Mouse (Mus musculus): Measurements from ENCODE around the gene Grk1. TPM values are rescaled to one million over a fixed set of nuclear protein-coding genes. Genes with fewer than 3 reads are reported as not detected.

The Grk1 gene
- polyA plus RNA-seq, 1 experiment, result not detected

GRCm38 (mm10) chr8:13382536-13382935 lies 22.3 kb upstream of the Grk1 start:
- Histone ChIP-seq H3K4me1 (ENCODE audit: control insufficient read depth, insufficient read depth, insufficient read length) (no peaks in the 10 kb centered on the region), H3K27me3 (ENCODE audit: control insufficient read depth, insufficient read depth, low read length) (no peaks in the 10 kb centered on the region), H3K36me3 (ENCODE audit: control insufficient read depth, insufficient read depth, low read length) (peaks cover 6% of the 10 kb centered on the region), H3K27ac (ENCODE audit: insufficient read depth, low read length) (no peak overlapping the region), H3K4me3 (ENCODE audit: extremely low read depth, insufficient read depth, insufficient read length) (no peak overlapping the region)
- no peak for DNase-seq (ENCODE audit: low read depth in 1 of 2, low spot score in 2 of 2)
- WGBS, result 88% methylated on average over 3 of the region's 3 CpGs
- TF ChIP-seq CTCF (IDR thresholded peaks at IDR 0.05; ENCODE audit: extremely low read depth, insufficient read depth, insufficient read length, insufficient replicate concordance) (no peak), POLR2A (IDR thresholded peaks at IDR 0.05; ENCODE audit: low read depth, low read length) (no peak)

- Histone ChIP-seq H3K4me3 (ENCODE audit: extremely low read depth, insufficient read depth, insufficient read length) (no peak overlapping the region), H3K27ac (ENCODE audit: insufficient read depth, low read length) (no peak overlapping the region), H3K4me1 (ENCODE audit: control insufficient read depth, insufficient read depth, insufficient read length) (no peaks in the 10 kb centered on the region), H3K36me3 (ENCODE audit: control insufficient read depth, insufficient read depth, low read length) (peaks cover 6% of the 10 kb centered on the region), H3K27me3 (ENCODE audit: control insufficient read depth, insufficient read depth, low read length) (no peaks in the 10 kb centered on the region)
- DNase-seq (ENCODE audit: low read depth in 1 of 2, low spot score in 2 of 2), result no peak
- TF ChIP-seq POLR2A (IDR thresholded peaks at IDR 0.05; ENCODE audit: low read depth, low read length) (no peak), CTCF (IDR thresholded peaks at IDR 0.05; ENCODE audit: extremely low read depth, insufficient read depth, insufficient read length, insufficient replicate concordance) (no peak)
- WGBS, result 86% methylated on average over 4 of the region's 4 CpGs
Measured at GRCm38 (mm10) chr8:13382999-13383398, 21.9 kb upstream of the Grk1 start.

GRCm38 (mm10) chr8:13386366-13386765 lies 18.5 kb upstream of the Grk1 start:
- TF ChIP-seq POLR2A (IDR thresholded peaks at IDR 0.05; ENCODE audit: low read depth, low read length), result no peak
- TF ChIP-seq CTCF (IDR thresholded peaks at IDR 0.05; ENCODE audit: extremely low read depth, insufficient read depth, insufficient read length, insufficient replicate concordance), result no peak
- H3K4me3 ChIP-seq (ENCODE audit: extremely low read depth, insufficient read depth, insufficient read length), result no peak overlapping the region
- no peaks in the 10 kb centered on the region for H3K4me1 ChIP-seq (ENCODE audit: control insufficient read depth, insufficient read depth, insufficient read length)
- DNase-seq (ENCODE audit: low read depth in 1 of 2, low spot score in 2 of 2), result no peak
- no peaks in the 10 kb centered on the region for H3K27me3 ChIP-seq (ENCODE audit: control insufficient read depth, insufficient read depth, low read length)
- no peaks in the 10 kb centered on the region for H3K36me3 ChIP-seq (ENCODE audit: control insufficient read depth, insufficient read depth, low read length)
- 78% methylated on average over 13 of the region's 13 CpGs for WGBS
- no peak overlapping the region for H3K27ac ChIP-seq (ENCODE audit: insufficient read depth, low read length)

- 34% methylated on average over 8 of the region's 8 CpGs for WGBS
- H3K4me1 ChIP-seq (ENCODE audit: control insufficient read depth, insufficient read depth, insufficient read length), result no peaks in the 10 kb centered on the region
- no peak overlapping the region for H3K27ac ChIP-seq (ENCODE audit: insufficient read depth, low read length)
- DNase-seq (ENCODE audit: low read depth in 1 of 2, low spot score in 2 of 2), result no peak
- no peaks in the 10 kb centered on the region for H3K27me3 ChIP-seq (ENCODE audit: control insufficient read depth, insufficient read depth, low read length)
- no peaks in the 10 kb centered on the region for H3K36me3 ChIP-seq (ENCODE audit: control insufficient read depth, insufficient read depth, low read length)
- TF ChIP-seq POLR2A (IDR thresholded peaks at IDR 0.05; ENCODE audit: low read depth, low read length) (no peak), CTCF (IDR thresholded peaks at IDR 0.05; ENCODE audit: extremely low read depth, insufficient read depth, insufficient read length, insufficient replicate concordance) (no peak)
- H3K4me3 ChIP-seq (ENCODE audit: extremely low read depth, insufficient read depth, insufficient read length), result no peak overlapping the region
Measured at GRCm38 (mm10) chr8:13387728-13388127, 17.2 kb upstream of the Grk1 start.

- Histone ChIP-seq H3K36me3 (ENCODE audit: control insufficient read depth, insufficient read depth, low read length) (no peaks in the 10 kb centered on the region), H3K27ac (ENCODE audit: insufficient read depth, low read length) (no peak overlapping the region), H3K4me1 (ENCODE audit: control insufficient read depth, insufficient read depth, insufficient read length) (no peaks in the 10 kb centered on the region), H3K4me3 (ENCODE audit: extremely low read depth, insufficient read depth, insufficient read length) (no peak overlapping the region), H3K27me3 (ENCODE audit: control insufficient read depth, insufficient read depth, low read length) (no peaks in the 10 kb centered on the region)
- 63% methylated on average over 2 of the region's 2 CpGs for WGBS
- DNase-seq (ENCODE audit: low read depth in 1 of 2, low spot score in 2 of 2), result no peak
- no peak for TF ChIP-seq POLR2A (IDR thresholded peaks at IDR 0.05; ENCODE audit: low read depth, low read length)
- TF ChIP-seq CTCF (IDR thresholded peaks at IDR 0.05; ENCODE audit: extremely low read depth, insufficient read depth, insufficient read length, insufficient replicate concordance), result no peak
Measured at GRCm38 (mm10) chr8:13388744-13389143, 16.1 kb upstream of the Grk1 start.

GRCm38 (mm10) chr8:13393869-13394268 lies 11.0 kb upstream of the Grk1 start:
- 85% methylated on average over 7 of the region's 7 CpGs for WGBS
- H3K4me1 ChIP-seq (ENCODE audit: control insufficient read depth, insufficient read depth, insufficient read length), result no peaks in the 10 kb centered on the region
- H3K4me3 ChIP-seq (ENCODE audit: extremely low read depth, insufficient read depth, insufficient read length), result no peak overlapping the region
- TF ChIP-seq POLR2A (IDR thresholded peaks at IDR 0.05; ENCODE audit: low read depth, low read length) (no peak), CTCF (IDR thresholded peaks at IDR 0.05; ENCODE audit: extremely low read depth, insufficient read depth, insufficient read length, insufficient replicate concordance) (no peak)
- no peak for DNase-seq (ENCODE audit: low read depth in 1 of 2, low spot score in 2 of 2)
- H3K36me3 ChIP-seq (ENCODE audit: control insufficient read depth, insufficient read depth, low read length), result no peaks in the 10 kb centered on the region
- H3K27ac ChIP-seq (ENCODE audit: insufficient read depth, low read length), result no peak overlapping the region
- no peaks in the 10 kb centered on the region for H3K27me3 ChIP-seq (ENCODE audit: control insufficient read depth, insufficient read depth, low read length)

GRCm38 (mm10) chr8:13396725-13397124 lies 8.2 kb upstream of the Grk1 start, which contains the start of gene Atp4b:
TSS of gene Atp4b (minus strand) at chr8:13396825.
- Histone ChIP-seq H3K36me3 (ENCODE audit: control insufficient read depth, insufficient read depth, low read length) (no peaks in the 10 kb centered on the region), H3K4me3 (ENCODE audit: extremely low read depth, insufficient read depth, insufficient read length) (no peak within 1 kb of the TSS), H3K27me3 (ENCODE audit: control insufficient read depth, insufficient read depth, low read length) (no peaks in the 10 kb centered on the region), H3K27ac (ENCODE audit: insufficient read depth, low read length) (no peak within 1 kb of the TSS), H3K4me1 (ENCODE audit: control insufficient read depth, insufficient read depth, insufficient read length) (no peaks in the 10 kb centered on the region)
- WGBS, result 78% methylated on average over 5 of the region's 5 CpGs
- no peak for DNase-seq (ENCODE audit: low read depth in 1 of 2, low spot score in 2 of 2)
- TF ChIP-seq CTCF (IDR thresholded peaks at IDR 0.05; ENCODE audit: extremely low read depth, insufficient read depth, insufficient read length, insufficient replicate concordance) (no peak), POLR2A (IDR thresholded peaks at IDR 0.05; ENCODE audit: low read depth, low read length) (no peak)

Measured in spleen, adult 2 months (tissue).